Mouse (Mus musculus) thymus, adult 2 months (tissue): Measurements from ENCODE around the gene Glo1.

Experiments
- CTCF ChIP-seq: fragments of 200-500 bp; IDR thresholded peaks from 2 replicates; pipeline ENCODE4 v1.5.1; 2012; ENCODE audit warnings: mild to moderate bottlenecking, control low read depth, low read length, moderate library complexity, borderline replicate concordance; ENCODE audit not compliant: control insufficient read depth, poor library complexity, insufficient read depth; ENCODE audit errors: extremely low read depth
- POLR2A ChIP-seq: fragments of 200-500 bp; IDR thresholded peaks from 2 replicates; pipeline ENCODE4 v1.6.1; 2012; ENCODE audit warnings: mild to moderate bottlenecking, low read length, control low read depth, moderate library complexity; ENCODE audit not compliant: control insufficient read depth, poor library complexity, insufficient read depth; ENCODE audit errors: extremely low read depth

DNA sequence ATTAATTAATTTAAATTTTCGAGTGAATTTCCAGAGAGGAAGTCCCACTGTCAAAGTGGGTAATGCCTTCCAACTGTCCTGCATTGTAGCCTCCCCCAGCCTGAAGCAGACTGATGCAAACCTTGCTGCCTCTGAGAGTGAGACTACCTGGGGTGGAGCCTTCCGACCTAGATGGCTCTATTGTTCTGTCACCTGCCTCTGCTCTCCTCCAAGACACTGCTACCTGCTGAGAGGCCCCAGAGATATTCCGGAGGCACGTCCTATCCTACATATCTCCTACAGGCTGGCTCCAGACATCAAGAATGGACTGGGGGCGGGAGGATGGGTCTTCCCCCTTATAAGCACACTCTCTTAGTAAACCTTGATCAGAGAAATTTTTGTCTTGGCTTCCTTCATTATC lies 28.4 kb downstream of the Glo1 start:
- TF ChIP-seq POLR2A (no peak), CTCF (no peak)
